Mouse (Mus musculus) layer of hippocampus, adult 9-11 months (tissue): ENCODE measurements at regions not wholly inside any gene's neighbourhood (a gene's known extent, or its start where the extent isn't known, plus 50 kb on each side); places are given as distances from the start of the nearest gene placed in this dataset.

Source experiments
- DNase-seq: peaks from one replicate; pipeline ENCODE4 v3.0.0; 2022

GRCm38 (mm10) chr7:76156869-76157268 lies 72.8 kb upstream of the Agbl1 start:
- DNase-seq = no peak

DNA sequence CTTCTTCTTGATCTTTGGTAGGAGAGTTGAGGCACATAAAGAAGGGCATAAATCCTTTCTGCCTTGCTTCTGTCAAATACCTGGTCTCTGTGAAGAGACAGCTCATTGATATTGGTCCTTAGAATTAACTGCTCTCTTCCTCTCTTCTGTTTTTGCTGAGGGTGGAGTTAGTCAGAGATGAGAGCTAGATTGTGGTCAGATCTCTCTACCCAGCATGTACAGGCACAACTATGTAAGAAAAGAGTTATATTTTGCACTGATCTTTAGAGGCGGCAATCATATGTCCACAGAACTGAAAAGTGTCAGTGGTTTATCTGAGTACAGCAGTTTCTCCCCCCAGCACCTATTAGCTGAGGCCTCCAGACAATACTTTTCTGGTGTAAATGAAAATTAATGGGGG lies 65.5 kb upstream of the Agbl1 start:
- DNase-seq = no peak

DNA sequence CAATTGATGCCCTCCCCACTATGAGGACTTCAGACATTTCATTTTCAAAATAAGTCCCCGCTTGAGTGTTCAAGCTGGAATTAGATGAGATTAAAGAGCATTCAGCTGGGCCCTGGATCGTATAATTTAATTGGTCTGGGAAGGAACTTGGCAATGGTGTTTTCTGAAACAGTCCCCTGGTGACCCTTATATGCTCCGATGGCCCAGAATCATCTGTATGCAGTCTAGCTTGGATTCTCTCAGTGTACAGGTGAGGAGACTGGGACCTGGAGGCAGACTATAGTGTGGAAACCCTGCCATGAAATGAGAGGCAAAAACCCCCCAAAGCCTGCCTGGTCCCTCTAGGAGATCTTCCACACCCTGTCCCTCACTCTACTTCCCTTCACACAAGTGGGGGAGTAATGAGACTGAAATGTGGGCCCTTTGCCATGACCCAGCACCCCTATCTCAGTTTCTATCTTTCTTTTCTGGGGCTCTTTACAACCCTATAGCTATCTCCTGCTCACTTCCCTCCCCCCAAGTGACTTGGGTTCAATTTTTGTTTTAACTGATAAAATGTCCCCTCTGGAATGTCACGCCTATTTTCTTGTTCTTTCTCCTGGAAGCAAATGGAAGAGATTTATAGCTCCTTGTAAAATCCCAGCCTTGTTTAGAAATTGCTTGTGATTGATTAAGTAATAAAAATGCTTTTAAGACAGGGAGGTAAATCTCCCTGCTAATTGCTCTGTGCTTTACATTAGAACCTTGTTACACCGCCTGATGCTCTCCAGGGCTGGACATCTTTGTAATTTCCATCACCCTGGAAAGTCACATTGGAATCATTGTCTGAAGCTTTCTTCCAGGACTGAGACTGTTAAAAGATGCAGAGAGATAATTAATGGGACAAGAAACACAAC lies 64.7 kb upstream of the Agbl1 start:
- DNase-seq = no peak

- no peak for DNase-seq
Measured at GRCm38 (mm10) chr7:76170481-76170880, 59.2 kb upstream of the Agbl1 start.

- DNase-seq = no peak
Measured at GRCm38 (mm10) chr7:76176235-76176634, 53.5 kb upstream of the Agbl1 start.

DNA sequence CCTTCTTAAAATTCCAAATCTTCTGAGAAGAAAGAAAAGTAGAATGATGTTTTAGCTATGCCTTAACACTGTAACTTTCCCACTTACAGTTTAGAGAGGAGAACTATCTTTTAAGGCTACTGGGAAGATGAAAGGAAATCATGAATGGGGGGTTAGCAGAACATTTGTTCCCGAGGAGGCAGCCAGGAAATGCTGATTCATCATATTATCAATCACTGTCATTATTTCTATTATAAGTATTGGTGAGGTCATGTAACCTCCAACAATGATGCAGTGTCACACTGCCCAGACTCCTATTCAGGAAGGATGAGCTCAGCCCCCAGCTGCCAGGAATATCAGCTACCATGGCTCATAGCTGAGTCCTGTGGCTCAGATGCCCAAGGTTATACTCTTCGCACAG lies 52.3 kb upstream of the Agbl1 start:
- DNase-seq = no peak
